Mouse (Mus musculus) liver, adult 2 months (tissue): ENCODE data around the gene Sox2. TPM values are rescaled to one million over a fixed set of nuclear protein-coding genes. Genes with fewer than 3 reads are reported as not detected.

Experiments
- DNase-seq: peaks from one replicate; pipeline ENCODE4 v3.0.0-alpha.2; 2011; ENCODE audit warnings: low read depth, low spot score; ENCODE audit errors: extremely low read depth
- H3K27ac ChIP-seq: fragments of 200-500 bp; replicated peaks from 2 replicates; pipeline ENCODE4 v1.5.1; 2012; ENCODE audit warnings: low read depth, mild to moderate bottlenecking, control low read depth, inconsistent platforms, low read length; ENCODE audit not compliant: insufficient read depth
- H3K27me3 ChIP-seq: fragments of 200-500 bp; 2 replicates; pipeline ENCODE4 v1.6.1; 2012; ENCODE audit warnings: mild to moderate bottlenecking, moderate library complexity, low read length, inconsistent platforms; ENCODE audit not compliant: control insufficient read depth, insufficient read depth
- H3K36me3 ChIP-seq: fragments of 200-500 bp; 2 replicates; pipeline ENCODE4 v1.6.1; 2012; ENCODE audit warnings: low read length, inconsistent platforms; ENCODE audit not compliant: control insufficient read depth, insufficient read depth
- H3K4me1 ChIP-seq: fragments of 200-500 bp; 2 replicates; pipeline ENCODE4 v1.6.1; 2011; ENCODE audit warnings: low read length; ENCODE audit not compliant: control insufficient read depth, insufficient read depth
- H3K4me3 ChIP-seq: fragments of 200-500 bp; 2 replicates; pipeline ENCODE4 v1.5.1; 2011; ENCODE audit warnings: low read depth, mild to moderate bottlenecking, control low read depth, low read length, moderate library complexity; ENCODE audit not compliant: insufficient read depth
- H3K79me2 ChIP-seq: fragments of 200-500 bp; 2 replicates; pipeline ENCODE4 v1.6.1; 2012; ENCODE audit warnings: inconsistent platforms, mild to moderate bottlenecking, low read length, moderate library complexity; ENCODE audit not compliant: control insufficient read depth, insufficient read depth
- H3K9ac ChIP-seq: fragments of 200-500 bp; 2 replicates; pipeline ENCODE4 v1.6.1; 2012; ENCODE audit warnings: low read depth, mild to moderate bottlenecking, control low read depth, inconsistent platforms, low read length
- CTCF ChIP-seq: fragments of 200-500 bp; IDR thresholded peaks from 2 replicates; pipeline ENCODE4 v1.5.1; 2011; ENCODE audit warnings: low read depth, low read length, control low read depth
- POLR2A ChIP-seq: fragments of 200-500 bp; IDR thresholded peaks from 2 replicates; pipeline ENCODE4 v1.6.1; 2011; ENCODE audit warnings: low read length, control low read depth; ENCODE audit not compliant: insufficient read depth; ENCODE audit errors: extremely low read depth
- WGBS: fragments of 180-500 bp; shearing (Covaris S2); methylation state at CpG from one replicate; pipeline ENCODE4 v1.1.7; 2018; 5-methylcytosine and 5-hydroxymethylcytosine counted together
- polyA plus RNA-seq: library from polyadenylated mRNA; depleted of rRNA; stranded (reverse); fragments of >200 nt; gene quantifications from 2 replicates; pipeline ENCODE4 v1.2.3, GENCODE M21; 2012
- total RNA-seq: library from RNA; depleted of rRNA; stranded (reverse); fragments of >200 nt; gene quantifications from 2 replicates; pipeline ENCODE4 v1.2.3, GENCODE M21; 2014

Sox2 gene
- total and polyA plus RNA-seq, 2 experiments: not detected

GRCm38 (mm10) chr3:34667881-34668817 lies 17.9 kb downstream of the Sox2 start:
- peaks cover 11% of the 10 kb centered on the region for H3K4me1 ChIP-seq
- 16% methylated on average over 18 of the region's 18 CpGs for WGBS
- DNase-seq: no peak
- no peak overlapping the region for H3K27ac ChIP-seq
- TF ChIP-seq POLR2A: no peak
- TF ChIP-seq CTCF: no peak
- H3K4me3 ChIP-seq: no peak overlapping the region
- peaks cover 26% of the 10 kb centered on the region for H3K27me3 ChIP-seq
- no peaks in the 10 kb centered on the region for H3K36me3 ChIP-seq
- no peak overlapping the region for H3K9ac ChIP-seq
- H3K79me2 ChIP-seq: no peaks in the 10 kb centered on the region

GRCm38 (mm10) chr3:34671024-34671660 lies 20.9 kb downstream of the Sox2 start:
- H3K36me3 ChIP-seq: no peaks in the 10 kb centered on the region
- H3K27ac ChIP-seq: no peak overlapping the region
- peaks cover 14% of the 10 kb centered on the region for H3K27me3 ChIP-seq
- DNase-seq: no peak
- no peak overlapping the region for H3K9ac ChIP-seq
- 19% methylated on average over 15 of the region's 15 CpGs for WGBS
- H3K4me3 ChIP-seq: no peak overlapping the region
- TF ChIP-seq CTCF (no peak), POLR2A (no peak)
- H3K4me1 ChIP-seq: no peaks in the 10 kb centered on the region
- no peaks in the 10 kb centered on the region for H3K79me2 ChIP-seq

DNA sequence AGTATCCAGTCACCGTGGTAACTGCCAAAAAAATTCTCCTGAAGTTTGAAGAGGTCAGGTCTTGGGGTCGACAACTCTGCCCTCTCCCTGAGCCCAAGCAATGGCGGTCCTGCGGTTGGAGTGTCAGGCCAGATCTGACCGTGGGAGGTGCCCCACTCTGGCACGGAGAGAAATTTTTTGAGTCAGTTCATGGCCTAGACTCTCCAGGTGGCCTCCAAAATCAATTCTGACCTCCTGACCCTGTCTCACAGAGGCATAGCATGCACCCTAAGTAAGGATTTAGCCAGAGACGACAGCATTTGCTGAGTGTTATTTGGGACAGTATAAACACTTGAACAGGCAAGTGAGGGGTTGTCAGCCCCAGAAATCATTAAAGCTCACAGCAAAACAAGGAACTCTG lies 28.6 kb downstream of the Sox2 start:
- no peaks in the 10 kb centered on the region; the same call in 1 of the 2 replicates for H3K4me1 ChIP-seq
- 13% methylated on average over 7 of the region's 7 CpGs for WGBS
- no peak overlapping the region for H3K27ac ChIP-seq
- H3K27me3 ChIP-seq: 0 out of 2 replicates have a peak, but pooled peaks cover 2% of the 10 kb centered on the region
- H3K4me3 ChIP-seq: no peak overlapping the region
- no peak for TF ChIP-seq CTCF
- no peak for TF ChIP-seq POLR2A
- no peaks in the 10 kb centered on the region for H3K36me3 ChIP-seq
- no peak overlapping the region for H3K9ac ChIP-seq
- peak; percentile 61 for DNase-seq
- H3K79me2 ChIP-seq: no peaks in the 10 kb centered on the region

DNA sequence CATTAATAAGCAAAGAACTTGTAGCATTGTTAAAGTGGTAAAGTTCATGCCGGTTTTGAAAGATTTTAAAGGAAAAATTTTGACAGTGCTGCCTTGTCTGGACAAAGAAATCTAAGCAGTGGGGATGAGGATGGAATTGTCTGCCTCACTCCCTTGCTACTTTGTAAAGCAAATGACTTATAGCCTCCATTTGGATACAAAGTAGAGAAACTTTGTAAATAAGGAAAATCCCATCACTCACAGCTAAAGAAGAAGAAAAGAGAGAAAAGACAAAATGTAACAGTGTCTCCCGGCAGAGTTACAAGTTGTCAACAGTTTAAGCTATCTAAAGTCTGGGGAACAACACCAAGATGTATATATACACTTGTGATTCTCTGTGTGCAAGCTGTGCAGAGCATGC lies 29.2 kb downstream of the Sox2 start:
- H3K79me2 ChIP-seq: no peaks in the 10 kb centered on the region
- WGBS: 66% methylated on average over 2 of the region's 2 CpGs
- no peak overlapping the region for H3K4me3 ChIP-seq
- no peak for DNase-seq
- H3K36me3 ChIP-seq: no peaks in the 10 kb centered on the region
- no peak overlapping the region for H3K27ac ChIP-seq
- TF ChIP-seq POLR2A: no peak
- TF ChIP-seq CTCF: no peak
- H3K9ac ChIP-seq: no peak overlapping the region
- H3K4me1 ChIP-seq: no peaks in the 10 kb centered on the region; the same call in 1 of the 2 replicates
- no peaks in the 10 kb centered on the region for H3K27me3 ChIP-seq

DNA sequence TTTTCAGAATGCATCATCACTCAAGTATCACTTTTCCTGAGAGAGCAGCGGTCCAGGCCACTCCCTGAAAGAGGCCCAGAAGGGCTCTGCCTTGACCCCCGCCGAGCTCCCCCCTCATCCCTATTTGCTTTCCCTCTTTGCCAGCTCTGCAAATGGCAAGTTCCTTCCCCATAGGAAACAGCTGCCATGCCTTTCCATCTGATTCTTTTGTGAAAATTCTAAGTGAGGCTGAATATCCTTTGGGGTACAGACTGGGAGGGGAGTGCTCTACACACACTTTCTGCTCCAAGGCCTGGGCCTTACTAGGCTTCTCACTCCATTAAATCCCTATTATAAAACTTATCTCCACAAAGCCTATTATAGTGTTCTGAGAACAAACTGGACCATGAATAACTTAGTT lies 29.7 kb downstream of the Sox2 start:
- H3K36me3 ChIP-seq: no peaks in the 10 kb centered on the region
- DNase-seq: no peak
- H3K4me1 ChIP-seq: no peaks in the 10 kb centered on the region; the same call in 1 of the 2 replicates
- no peak overlapping the region for H3K4me3 ChIP-seq
- H3K27ac ChIP-seq: no peak overlapping the region
- H3K9ac ChIP-seq: no peak overlapping the region
- WGBS: 83% methylated on average over 3 of the region's 3 CpGs
- H3K27me3 ChIP-seq: no peaks in the 10 kb centered on the region
- no peaks in the 10 kb centered on the region for H3K79me2 ChIP-seq
- TF ChIP-seq CTCF (no peak), POLR2A (no peak)

GRCm38 (mm10) chr3:34688072-34688471 lies 37.9 kb downstream of the Sox2 start:
- Histone ChIP-seq H3K4me3 (no peak overlapping the region), H3K27ac (no peak overlapping the region), H3K79me2 (no peaks in the 10 kb centered on the region), H3K36me3 (no peaks in the 10 kb centered on the region), H3K9ac (no peak overlapping the region), H3K4me1 (no peaks in the 10 kb centered on the region), H3K27me3 (0 out of 2 replicates have a peak, but pooled peaks cover 3% of the 10 kb centered on the region)
- no peak for TF ChIP-seq CTCF
- no peak for TF ChIP-seq POLR2A
- DNase-seq: no peak
- 88% methylated on average over 6 of the region's 6 CpGs for WGBS
